Mouse (Mus musculus): ENCODE results near the gene Medag. TPM values are rescaled to one million over a fixed set of nuclear protein-coding genes. Genes with fewer than 3 reads are reported as not detected.

Medag gene
- polyA plus RNA-seq, 1 experiment from 2014 or later, result 0.16 TPM

DNA sequence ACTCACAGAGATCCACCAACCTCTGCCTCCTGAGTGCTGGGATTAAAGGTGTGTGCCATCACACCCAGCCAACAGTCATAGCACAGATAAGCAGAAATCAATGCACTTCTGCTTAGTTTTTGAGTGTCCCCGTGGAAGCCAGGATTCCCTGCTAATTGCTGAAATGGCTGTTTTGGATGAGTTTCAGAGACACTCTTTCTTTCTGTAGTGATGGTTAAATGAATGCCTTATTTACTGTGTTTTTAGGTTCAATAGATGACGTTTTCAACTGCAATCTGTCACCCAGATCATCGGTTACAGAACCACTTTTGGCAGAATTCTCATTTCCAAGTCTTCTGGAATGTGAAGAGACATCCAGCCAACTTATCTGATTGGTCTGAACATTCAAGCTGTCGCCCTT lies 18.0 kb downstream of the Medag start:
- DNase-seq (ENCODE audit: low spot score), result no peak

DNA sequence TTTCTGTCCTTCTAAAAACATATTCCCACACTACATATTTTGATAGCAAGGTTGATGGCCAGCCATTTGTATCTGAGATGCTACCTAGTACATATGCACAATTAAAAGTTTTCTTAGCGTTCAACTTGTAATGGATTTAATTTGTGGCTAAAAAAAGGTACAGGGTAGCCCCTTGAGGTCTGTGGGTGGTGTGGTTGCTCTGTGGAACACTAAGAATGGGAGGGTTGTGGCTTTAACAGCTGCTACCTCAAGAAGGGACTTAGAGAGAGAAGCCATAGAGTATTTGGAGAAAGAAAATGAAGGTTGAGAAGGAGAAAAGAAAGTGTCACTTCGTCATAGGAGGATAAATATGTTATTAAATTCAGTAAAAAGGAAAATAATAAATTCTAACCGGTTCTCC lies 19.4 kb downstream of the Medag start:
- no peak overlapping the region for H3K4me3 ChIP-seq (ENCODE audit: low read depth, low read length)
- H3K4me1 ChIP-seq (ENCODE audit: control insufficient read depth, insufficient read depth, low read length), result peaks cover 8% of the 10 kb centered on the region; the same call in 1 of the 2 replicates
- WGBS, result 86% methylated on average over 3 of the region's 3 CpGs
- no peak overlapping the region for H3K27ac ChIP-seq (ENCODE audit: low read depth, low read length)
- H3K36me3 ChIP-seq (ENCODE audit: control insufficient read depth, insufficient read depth, low read length), result no peaks in the 10 kb centered on the region
- ATAC-seq (ENCODE audit: insufficient read depth, low FRiP score, low TSS enrichment) (no peak), DNase-seq (ENCODE audit: low spot score) (no peak)
- no peak overlapping the region for H3K4me2 ChIP-seq (ENCODE audit: low read depth)
- no peaks in the 10 kb centered on the region for H3K27me3 ChIP-seq (ENCODE audit: control insufficient read depth, insufficient read depth, low read length)
- no peak overlapping the region for H3K9ac ChIP-seq (ENCODE audit: low read length)
- H3K9me3 ChIP-seq (ENCODE audit: control insufficient read depth, low read length), result no peaks in the 10 kb centered on the region

More for the DNA sequence above, 18.0 kb downstream of the Medag start:
- no peak for ATAC-seq (ENCODE audit: insufficient read depth, low FRiP score, low TSS enrichment)
- Histone ChIP-seq H3K4me3 (ENCODE audit: low read depth, low read length) (no peak overlapping the region), H3K9me3 (ENCODE audit: control insufficient read depth, low read length) (no peaks in the 10 kb centered on the region), H3K36me3 (ENCODE audit: control insufficient read depth, insufficient read depth, low read length) (no peaks in the 10 kb centered on the region), H3K4me2 (ENCODE audit: low read depth) (no peak overlapping the region), H3K4me1 (ENCODE audit: control insufficient read depth, insufficient read depth, low read length) (peaks cover 8% of the 10 kb centered on the region; the same call in 1 of the 2 replicates), H3K27me3 (ENCODE audit: control insufficient read depth, insufficient read depth, low read length) (no peaks in the 10 kb centered on the region), H3K27ac (ENCODE audit: low read depth, low read length) (no peak overlapping the region), H3K9ac (ENCODE audit: low read length) (no peak overlapping the region)
- 88% methylated on average over 4 of the region's 4 CpGs for WGBS

DNA sequence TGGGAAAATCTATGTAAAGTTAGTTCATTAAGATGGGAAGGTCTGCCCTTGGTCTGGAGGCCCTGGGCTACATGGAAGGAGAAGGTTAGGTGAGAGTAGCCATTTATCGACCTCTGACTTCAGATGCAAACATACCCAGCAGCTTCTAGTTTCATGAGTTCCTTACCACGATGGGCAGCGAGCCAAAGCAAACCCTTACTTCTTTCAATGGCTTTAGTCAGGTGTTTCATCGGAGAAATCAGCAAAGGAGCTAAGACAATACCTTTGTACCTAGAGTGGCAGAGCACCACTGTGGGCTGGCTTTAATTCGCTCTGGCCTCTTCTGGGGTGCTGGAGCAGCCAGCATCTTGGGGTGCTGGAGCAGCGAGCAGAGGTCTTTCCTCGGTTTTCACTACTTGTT lies 22.1 kb downstream of the Medag start:
- H3K4me1 ChIP-seq (ENCODE audit: control insufficient read depth, insufficient read depth, low read length), result 0 out of 2 replicates have a peak, but pooled peaks cover 2% of the 10 kb centered on the region
- no peak overlapping the region for H3K4me3 ChIP-seq (ENCODE audit: low read depth, low read length)
- no peaks in the 10 kb centered on the region for H3K27me3 ChIP-seq (ENCODE audit: control insufficient read depth, insufficient read depth, low read length)
- ATAC-seq (ENCODE audit: insufficient read depth, low FRiP score, low TSS enrichment) (no peak), DNase-seq (ENCODE audit: low spot score) (no peak)
- no peaks in the 10 kb centered on the region for H3K9me3 ChIP-seq (ENCODE audit: control insufficient read depth, low read length)
- 77% methylated on average over 7 of the region's 7 CpGs for WGBS
- no peaks in the 10 kb centered on the region for H3K36me3 ChIP-seq (ENCODE audit: control insufficient read depth, insufficient read depth, low read length)
- no peak overlapping the region for H3K4me2 ChIP-seq (ENCODE audit: low read depth)
- no peak overlapping the region for H3K27ac ChIP-seq (ENCODE audit: low read depth, low read length)
- H3K9ac ChIP-seq (ENCODE audit: low read length), result no peak overlapping the region

DNA sequence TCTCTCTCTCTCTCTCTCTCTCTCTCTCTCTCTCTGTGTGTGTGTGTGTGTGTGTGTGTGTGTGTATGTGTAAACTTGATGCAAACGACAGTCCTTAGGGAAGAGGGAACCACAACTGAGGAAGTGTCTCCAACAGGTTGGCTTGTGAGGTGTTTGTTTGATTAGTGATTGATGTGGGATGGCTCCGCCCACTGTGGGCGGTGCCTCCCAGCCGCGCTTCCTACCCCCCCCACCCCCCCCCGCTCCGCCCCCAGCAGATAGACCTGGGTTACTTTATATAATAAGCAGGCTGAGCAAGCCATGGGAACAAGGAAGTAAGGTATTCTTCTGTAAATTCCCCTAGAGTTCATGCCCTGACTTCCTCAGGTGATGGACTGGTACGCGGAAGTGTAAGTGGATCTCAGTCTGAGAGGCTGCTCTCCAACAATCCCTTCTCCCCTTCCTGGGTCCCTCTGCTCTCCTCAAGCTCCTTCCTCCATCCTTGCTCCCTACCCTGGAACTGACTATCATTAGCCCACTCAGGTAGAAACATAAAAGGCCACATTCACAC lies 22.7 kb downstream of the Medag start:
- no peaks in the 10 kb centered on the region for H3K4me1 ChIP-seq (ENCODE audit: control insufficient read depth, insufficient read depth, low read length)
- DNase-seq (ENCODE audit: low spot score), result no peak

DNA sequence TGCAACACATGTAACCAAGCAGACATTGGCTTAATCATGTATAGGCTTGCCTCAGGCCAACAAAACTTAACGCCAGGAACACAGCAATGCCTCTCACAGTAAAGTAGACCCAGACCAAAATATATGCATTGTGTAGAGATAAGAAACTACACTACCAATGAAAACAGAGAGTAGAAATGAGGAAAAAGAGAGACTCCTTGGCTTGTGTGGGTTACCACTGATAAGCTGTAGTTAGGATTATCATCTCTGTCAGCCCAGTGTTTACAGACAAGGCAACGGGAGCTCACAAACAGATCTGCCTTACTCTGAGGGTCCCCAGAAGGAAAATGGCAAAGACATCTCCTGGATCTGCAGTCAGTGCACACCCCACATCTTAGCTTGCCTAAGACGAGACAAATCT lies 25.0 kb downstream of the Medag start:
- DNase-seq (ENCODE audit: low spot score) (no peak), ATAC-seq (ENCODE audit: insufficient read depth, low FRiP score, low TSS enrichment) (no peak)
- WGBS, result 86% methylated on average over 3 of the region's 3 CpGs
- no peaks in the 10 kb centered on the region for H3K36me3 ChIP-seq (ENCODE audit: control insufficient read depth, insufficient read depth, low read length)
- no peak overlapping the region for H3K4me2 ChIP-seq (ENCODE audit: low read depth)
- no peaks in the 10 kb centered on the region for H3K9me3 ChIP-seq (ENCODE audit: control insufficient read depth, low read length)
- H3K4me1 ChIP-seq (ENCODE audit: control insufficient read depth, insufficient read depth, low read length), result peaks cover 10% of the 10 kb centered on the region
- no peak overlapping the region for H3K4me3 ChIP-seq (ENCODE audit: low read depth, low read length)
- no peak overlapping the region for H3K27ac ChIP-seq (ENCODE audit: low read depth, low read length)
- no peak overlapping the region for H3K9ac ChIP-seq (ENCODE audit: low read length)
- H3K27me3 ChIP-seq (ENCODE audit: control insufficient read depth, insufficient read depth, low read length), result no peaks in the 10 kb centered on the region

More for the DNA sequence above, 22.7 kb downstream of the Medag start:
- H3K36me3 ChIP-seq (ENCODE audit: control insufficient read depth, insufficient read depth, low read length), result no peaks in the 10 kb centered on the region
- no peak overlapping the region for H3K4me2 ChIP-seq (ENCODE audit: low read depth)
- WGBS, result 31% methylated on average over 9 of the region's 9 CpGs
- no peak overlapping the region for H3K27ac ChIP-seq (ENCODE audit: low read depth, low read length)
- no peak overlapping the region for H3K4me3 ChIP-seq (ENCODE audit: low read depth, low read length)
- no peaks in the 10 kb centered on the region for H3K27me3 ChIP-seq (ENCODE audit: control insufficient read depth, insufficient read depth, low read length)
- no peak for ATAC-seq (ENCODE audit: insufficient read depth, low FRiP score, low TSS enrichment)
- no peaks in the 10 kb centered on the region for H3K9me3 ChIP-seq (ENCODE audit: control insufficient read depth, low read length)
- no peak overlapping the region for H3K9ac ChIP-seq (ENCODE audit: low read length)

DNA sequence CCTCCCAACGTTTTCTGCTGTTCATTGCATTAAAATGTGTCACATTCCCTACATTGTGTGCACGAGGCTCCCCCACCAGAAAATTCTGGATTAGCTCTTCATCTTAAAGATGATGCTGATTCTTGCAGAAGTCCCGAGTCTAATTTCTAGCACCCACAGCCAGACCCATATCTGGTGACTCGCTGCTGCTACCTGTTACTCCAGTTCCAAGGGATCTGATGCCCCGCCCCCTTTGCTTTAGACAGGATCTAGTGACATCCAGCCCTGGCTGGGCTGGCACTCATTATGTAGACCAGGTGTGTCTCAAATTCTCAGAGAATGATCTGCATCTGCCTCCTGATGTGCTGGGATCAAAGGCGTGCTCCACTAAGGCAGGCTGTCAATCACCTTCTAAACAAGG lies 25.6 kb downstream of the Medag start:
- ATAC-seq (ENCODE audit: insufficient read depth, low FRiP score, low TSS enrichment), result no peak
- H3K4me1 ChIP-seq (ENCODE audit: control insufficient read depth, insufficient read depth, low read length), result peaks cover 10% of the 10 kb centered on the region
- no peaks in the 10 kb centered on the region for H3K9me3 ChIP-seq (ENCODE audit: control insufficient read depth, low read length)
- no peaks in the 10 kb centered on the region for H3K27me3 ChIP-seq (ENCODE audit: control insufficient read depth, insufficient read depth, low read length)
- no peak overlapping the region for H3K9ac ChIP-seq (ENCODE audit: low read length)
- no peak overlapping the region for H3K27ac ChIP-seq (ENCODE audit: low read depth, low read length)
- no peak for DNase-seq (ENCODE audit: low spot score)
- 83% methylated on average over 6 of the region's 6 CpGs for WGBS
- H3K4me2 ChIP-seq (ENCODE audit: low read depth), result no peak overlapping the region
- H3K4me3 ChIP-seq (ENCODE audit: low read depth, low read length), result no peak overlapping the region
- no peaks in the 10 kb centered on the region for H3K36me3 ChIP-seq (ENCODE audit: control insufficient read depth, insufficient read depth, low read length)

DNA sequence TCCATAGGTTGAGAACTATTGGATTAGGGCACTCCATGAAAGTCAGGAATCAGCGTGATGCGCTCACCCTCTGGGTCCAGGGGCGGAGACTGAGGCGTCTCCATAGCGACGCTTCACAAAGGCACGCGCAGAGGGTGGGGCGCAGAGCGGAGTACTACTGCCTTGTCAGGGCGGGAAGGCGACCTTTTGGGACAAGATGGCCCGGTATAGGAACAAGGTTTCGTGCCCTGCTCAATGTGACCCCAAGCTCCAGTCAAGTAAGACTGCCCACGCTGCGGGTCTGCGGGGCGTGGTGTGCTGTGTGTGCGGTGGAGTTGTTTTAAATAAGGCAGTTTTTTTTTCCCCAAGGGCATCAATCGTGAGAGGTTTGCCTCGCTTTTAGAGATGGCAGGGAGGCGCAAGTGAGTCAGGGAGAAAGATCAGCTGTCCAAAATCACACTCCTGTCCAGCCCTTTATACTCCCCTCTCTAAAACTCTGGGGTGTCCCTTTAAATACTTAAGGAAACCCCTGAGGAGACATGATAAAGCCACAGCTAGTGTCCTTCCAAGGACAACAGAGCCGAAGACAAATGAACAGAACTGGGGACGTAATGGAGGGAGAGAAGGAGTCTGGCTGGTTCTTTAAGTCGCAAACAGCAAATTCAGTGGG lies 28.1 kb downstream of the Medag start, which contains the start of gene Tex26:
Gene Tex26 (plus strand): TSS at position 130 of the 649 bp plus-strand sequence.
- peak within 1 kb of the TSS; percentile 95 for H3K27ac ChIP-seq (ENCODE audit: low read depth, low read length)
- WGBS, result under 1% methylated on average over 25 of the region's 25 CpGs
- ATAC-seq (ENCODE audit: insufficient read depth, low FRiP score, low TSS enrichment) (peak; percentile 94), DNase-seq (ENCODE audit: low spot score) (peak; percentile 93)
- peak within 1 kb of the TSS; percentile 66 for H3K9ac ChIP-seq (ENCODE audit: low read length)
- peak within 1 kb of the TSS; percentile 36 for H3K4me3 ChIP-seq (ENCODE audit: low read depth, low read length)
- no peaks in the 10 kb centered on the region for H3K9me3 ChIP-seq (ENCODE audit: control insufficient read depth, low read length)
- peak within 1 kb of the TSS; percentile 76 for H3K4me2 ChIP-seq (ENCODE audit: low read depth)
- no peaks in the 10 kb centered on the region for H3K36me3 ChIP-seq (ENCODE audit: control insufficient read depth, insufficient read depth, low read length)
- H3K27me3 ChIP-seq (ENCODE audit: control insufficient read depth, insufficient read depth, low read length), result no peaks in the 10 kb centered on the region
- peaks cover 10% of the 10 kb centered on the region for H3K4me1 ChIP-seq (ENCODE audit: control insufficient read depth, insufficient read depth, low read length)

DNA sequence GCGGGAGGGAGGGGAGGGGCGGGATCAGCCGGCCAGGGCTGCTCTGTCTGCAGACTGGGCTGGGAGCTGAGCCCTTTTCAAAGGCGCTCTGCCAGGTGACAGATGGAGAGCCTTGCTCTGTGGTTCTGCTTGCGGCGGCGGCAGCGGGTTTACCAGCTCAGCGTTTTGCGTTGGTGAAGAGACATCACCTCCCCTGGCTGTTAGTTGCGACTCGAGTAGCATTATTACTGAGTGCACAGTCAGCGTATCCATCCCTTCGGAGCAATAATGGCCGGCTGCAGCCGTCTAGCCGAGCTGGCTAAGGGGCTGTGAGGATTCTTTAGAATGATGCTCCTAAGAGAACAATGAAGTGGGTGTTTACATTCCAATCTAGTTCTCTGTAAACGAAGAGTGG lies 28.6 kb downstream of the Medag start:
- Histone ChIP-seq H3K27me3 (ENCODE audit: control insufficient read depth, insufficient read depth, low read length) (no peaks in the 10 kb centered on the region), H3K9ac (ENCODE audit: low read length) (peak overlapping the region; percentile 66), H3K4me1 (ENCODE audit: control insufficient read depth, insufficient read depth, low read length) (peaks cover 10% of the 10 kb centered on the region), H3K4me3 (ENCODE audit: low read depth, low read length) (peak overlapping the region; percentile 36), H3K4me2 (ENCODE audit: low read depth) (peak overlapping the region; percentile 76), H3K36me3 (ENCODE audit: control insufficient read depth, insufficient read depth, low read length) (no peaks in the 10 kb centered on the region), H3K27ac (ENCODE audit: low read depth, low read length) (peak overlapping the region; percentile 95), H3K9me3 (ENCODE audit: control insufficient read depth, low read length) (no peaks in the 10 kb centered on the region)
- under 1% methylated on average over 17 of the region's 18 CpGs for WGBS
- ATAC-seq (ENCODE audit: insufficient read depth, low FRiP score, low TSS enrichment) (peak; percentile 83), DNase-seq (ENCODE audit: low spot score) (peak; percentile 83)

DNA sequence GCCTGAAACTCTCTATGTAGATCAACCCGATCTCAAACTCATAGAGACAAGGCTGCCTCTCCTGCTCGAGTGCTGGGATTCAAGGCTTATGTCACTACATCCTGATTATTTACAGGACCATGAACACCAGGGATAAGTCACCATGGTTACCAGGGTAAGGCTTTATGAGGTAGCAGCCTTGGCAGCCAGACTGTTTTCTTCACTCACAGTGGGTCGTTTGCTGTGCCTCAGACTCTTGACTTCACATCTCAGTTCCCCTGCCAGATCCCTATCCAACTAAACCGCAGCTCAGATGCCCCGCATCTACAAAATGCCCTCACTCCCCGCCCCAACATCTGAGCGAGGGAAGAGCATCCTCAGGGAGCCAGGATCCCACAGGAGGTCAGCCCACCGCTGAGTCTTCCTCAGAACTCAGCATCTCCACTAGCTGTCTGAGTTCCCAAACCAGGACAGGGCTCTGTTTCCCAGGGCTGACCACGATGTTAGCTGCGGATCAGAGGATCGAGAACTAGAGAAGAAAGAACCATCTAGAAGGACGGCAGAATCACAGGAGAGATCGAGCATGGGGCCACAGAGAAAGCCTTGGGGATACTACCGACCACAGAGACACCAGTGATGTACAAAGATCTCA lies 30.2 kb downstream of the Medag start:
- Histone ChIP-seq H3K36me3 (ENCODE audit: control insufficient read depth, insufficient read depth, low read length) (no peaks in the 10 kb centered on the region), H3K9ac (ENCODE audit: low read length) (no peak overlapping the region), H3K27ac (ENCODE audit: low read depth, low read length) (no peak overlapping the region), H3K9me3 (ENCODE audit: control insufficient read depth, low read length) (no peaks in the 10 kb centered on the region), H3K4me2 (ENCODE audit: low read depth) (no peak overlapping the region), H3K4me1 (ENCODE audit: control insufficient read depth, insufficient read depth, low read length) (peaks cover 10% of the 10 kb centered on the region), H3K4me3 (ENCODE audit: low read depth, low read length) (no peak overlapping the region), H3K27me3 (ENCODE audit: control insufficient read depth, insufficient read depth, low read length) (no peaks in the 10 kb centered on the region)
- no peak for DNase-seq (ENCODE audit: low spot score)
- no peak for ATAC-seq (ENCODE audit: insufficient read depth, low FRiP score, low TSS enrichment)
- 59% methylated on average over 14 of the region's 14 CpGs for WGBS

Data from neural tube, embryonic 11.5 days (tissue).